Mouse (Mus musculus): ENCODE measurements around the gene F13a1. TPM values are rescaled to one million over a fixed set of nuclear protein-coding genes. Genes with fewer than 3 reads are reported as not detected.

The F13a1 gene
- polyA plus RNA-seq, 1 experiment, result 30.0 TPM

- WGBS, result 0% methylated on average over 2 of the region's 2 CpGs
- no peak for TF ChIP-seq POLR2A (IDR thresholded peaks at IDR 0.05; ENCODE audit: borderline replicate concordance, control insufficient read depth, low read depth, low read length)
- no peak for TF ChIP-seq CTCF (IDR thresholded peaks at IDR 0.05; ENCODE audit: control insufficient read depth, insufficient read depth, low read length)
- H3K4me1 ChIP-seq (ENCODE audit: control insufficient read depth, insufficient read depth, low read length), result no peaks in the 10 kb centered on the region; the same call in 1 of the 2 replicates
- peak overlapping the region; percentile 15; the same call in 1 of the 2 replicates for H3K27ac ChIP-seq (ENCODE audit: control insufficient read depth, insufficient read depth, low read depth, low read length, poor library complexity)
- no peak overlapping the region for H3K4me3 ChIP-seq (replicated peaks; ENCODE audit: control insufficient read depth, low read depth, low read length)
These were observed 413 bp downstream of the F13a1 start for GRCm38 (mm10) chr13:37049631-37050030.

- Histone ChIP-seq H3K27ac (ENCODE audit: control insufficient read depth, insufficient read depth, low read depth, low read length, poor library complexity) (no peak overlapping the region; the same call in 1 of the 2 replicates), H3K4me3 (replicated peaks; ENCODE audit: control insufficient read depth, low read depth, low read length) (peak overlapping the region; percentile 54), H3K4me1 (ENCODE audit: control insufficient read depth, insufficient read depth, low read length) (no peaks in the 10 kb centered on the region; the same call in 1 of the 2 replicates)
- WGBS, result 28% methylated on average over 6 of the region's 6 CpGs
- TF ChIP-seq POLR2A (IDR thresholded peaks at IDR 0.05; ENCODE audit: borderline replicate concordance, control insufficient read depth, low read depth, low read length) (no peak), CTCF (IDR thresholded peaks at IDR 0.05; ENCODE audit: control insufficient read depth, insufficient read depth, low read length) (no peak)
These were observed 1.0 kb downstream of the F13a1 start for GRCm38 (mm10) chr13:37049018-37049417.

GRCm38 (mm10) chr13:37045005-37045404 lies 5.0 kb downstream of the F13a1 start:
- no peak overlapping the region for H3K4me3 ChIP-seq (replicated peaks; ENCODE audit: control insufficient read depth, low read depth, low read length)
- no peaks in the 10 kb centered on the region; the same call in 1 of the 2 replicates for H3K4me1 ChIP-seq (ENCODE audit: control insufficient read depth, insufficient read depth, low read length)
- no peak overlapping the region for H3K27ac ChIP-seq (ENCODE audit: control insufficient read depth, insufficient read depth, low read depth, low read length, poor library complexity)
- WGBS, result 77% methylated on average over 3 of the region's 3 CpGs
- TF ChIP-seq POLR2A (IDR thresholded peaks at IDR 0.05; ENCODE audit: borderline replicate concordance, control insufficient read depth, low read depth, low read length) (no peak), CTCF (IDR thresholded peaks at IDR 0.05; ENCODE audit: control insufficient read depth, insufficient read depth, low read length) (peak; percentile 37; the same call in 1 of the 2 replicates)

GRCm38 (mm10) chr13:37034745-37035144 lies 15.3 kb downstream of the F13a1 start:
- H3K4me3 ChIP-seq (replicated peaks; ENCODE audit: control insufficient read depth, low read depth, low read length), result no peak overlapping the region
- WGBS, result 43% methylated on average over 3 of the region's 3 CpGs
- no peak for TF ChIP-seq CTCF (IDR thresholded peaks at IDR 0.05; ENCODE audit: control insufficient read depth, insufficient read depth, low read length)
- TF ChIP-seq POLR2A (IDR thresholded peaks at IDR 0.05; ENCODE audit: borderline replicate concordance, control insufficient read depth, low read depth, low read length), result no peak
- H3K27ac ChIP-seq (ENCODE audit: control insufficient read depth, insufficient read depth, low read depth, low read length, poor library complexity), result no peak overlapping the region
- H3K4me1 ChIP-seq (ENCODE audit: control insufficient read depth, insufficient read depth, low read length), result no peaks in the 10 kb centered on the region

- no peak overlapping the region for H3K27ac ChIP-seq (ENCODE audit: control insufficient read depth, insufficient read depth, low read depth, low read length, poor library complexity)
- TF ChIP-seq POLR2A (IDR thresholded peaks at IDR 0.05; ENCODE audit: borderline replicate concordance, control insufficient read depth, low read depth, low read length), result no peak
- no peak for TF ChIP-seq CTCF (IDR thresholded peaks at IDR 0.05; ENCODE audit: control insufficient read depth, insufficient read depth, low read length)
- no peaks in the 10 kb centered on the region for H3K4me1 ChIP-seq (ENCODE audit: control insufficient read depth, insufficient read depth, low read length)
- no peak overlapping the region for H3K4me3 ChIP-seq (replicated peaks; ENCODE audit: control insufficient read depth, low read depth, low read length)
- WGBS, result 82% methylated on average over 4 of the region's 4 CpGs
These were observed 24.0 kb downstream of the F13a1 start for GRCm38 (mm10) chr13:37025996-37026579.

- no peak overlapping the region for H3K27ac ChIP-seq (ENCODE audit: control insufficient read depth, insufficient read depth, low read depth, low read length, poor library complexity)
- TF ChIP-seq POLR2A (IDR thresholded peaks at IDR 0.05; ENCODE audit: borderline replicate concordance, control insufficient read depth, low read depth, low read length), result no peak
- no peak for TF ChIP-seq CTCF (IDR thresholded peaks at IDR 0.05; ENCODE audit: control insufficient read depth, insufficient read depth, low read length)
- no peaks in the 10 kb centered on the region for H3K4me1 ChIP-seq (ENCODE audit: control insufficient read depth, insufficient read depth, low read length)
- 74% methylated on average over 2 of the region's 2 CpGs for WGBS
- no peak overlapping the region for H3K4me3 ChIP-seq (replicated peaks; ENCODE audit: control insufficient read depth, low read depth, low read length)
These were observed 28.5 kb downstream of the F13a1 start for GRCm38 (mm10) chr13:37021575-37021974.

- H3K4me1 ChIP-seq (ENCODE audit: control insufficient read depth, insufficient read depth, low read length), result no peaks in the 10 kb centered on the region; the same call in 1 of the 2 replicates
- no peak for TF ChIP-seq CTCF (IDR thresholded peaks at IDR 0.05; ENCODE audit: control insufficient read depth, insufficient read depth, low read length)
- no peak for TF ChIP-seq POLR2A (IDR thresholded peaks at IDR 0.05; ENCODE audit: borderline replicate concordance, control insufficient read depth, low read depth, low read length)
- 42% methylated on average over 5 of the region's 5 CpGs for WGBS
- no peak overlapping the region for H3K4me3 ChIP-seq (replicated peaks; ENCODE audit: control insufficient read depth, low read depth, low read length)
- H3K27ac ChIP-seq (ENCODE audit: control insufficient read depth, insufficient read depth, low read depth, low read length, poor library complexity), result no peak overlapping the region
These were observed 39.3 kb downstream of the F13a1 start for GRCm38 (mm10) chr13:37010771-37011170.

- Histone ChIP-seq H3K4me1 (ENCODE audit: control insufficient read depth, insufficient read depth, low read length) (no peaks in the 10 kb centered on the region; the same call in 1 of the 2 replicates), H3K27ac (ENCODE audit: control insufficient read depth, insufficient read depth, low read depth, low read length, poor library complexity) (no peak overlapping the region), H3K4me3 (replicated peaks; ENCODE audit: control insufficient read depth, low read depth, low read length) (no peak overlapping the region)
- no peak for TF ChIP-seq CTCF (IDR thresholded peaks at IDR 0.05; ENCODE audit: control insufficient read depth, insufficient read depth, low read length)
- TF ChIP-seq POLR2A (IDR thresholded peaks at IDR 0.05; ENCODE audit: borderline replicate concordance, control insufficient read depth, low read depth, low read length), result no peak
These were observed 43.8 kb downstream of the F13a1 start for GRCm38 (mm10) chr13:37006224-37006623.
